Mouse (Mus musculus): Measurements from ENCODE around the gene Fpr3. TPM values are rescaled to one million over a fixed set of nuclear protein-coding genes. Genes with fewer than 3 reads are reported as not detected.

The Fpr3 gene
- polyA plus RNA-seq, 1 experiment from 2014 or later: not detected

- 80% methylated on average over 1 of the region's 1 CpGs for WGBS
These were observed 30.2 kb upstream of the Fpr3 start for GRCm38 (mm10) chr17:17857446-17857845.

GRCm38 (mm10) chr17:17860110-17860509 is 27.5 kb upstream of the Fpr3 start:
- Histone ChIP-seq H3K4me3 (no peak overlapping the region), H3K27ac (no peak overlapping the region), H3K9me3 (no peaks in the 10 kb centered on the region; the same call in 1 of the 2 replicates), H3K27me3 (ENCODE audit: poor library complexity, severe bottlenecking) (no peaks in the 10 kb centered on the region), H3K36me3 (replicated peaks) (no peaks in the 10 kb centered on the region; the same call in 1 of the 2 replicates), H3K4me1 (peaks cover 4% of the 10 kb centered on the region; the same call in 1 of the 2 replicates)
- DNase-seq (ENCODE audit: extremely low spot score, low spot score): no peak
- 85% methylated on average over 3 of the region's 3 CpGs for WGBS

More at GRCm38 (mm10) chr17:17857446-17857845, 30.2 kb upstream of the Fpr3 start:
- no peak overlapping the region for H3K27ac ChIP-seq
- no peak for DNase-seq (ENCODE audit: extremely low spot score, low spot score)
- no peak overlapping the region for H3K4me3 ChIP-seq
- peaks cover 7% of the 10 kb centered on the region; the same call in 1 of the 2 replicates for H3K4me1 ChIP-seq
- H3K9me3 ChIP-seq: no peaks in the 10 kb centered on the region; the same call in 1 of the 2 replicates
- no peaks in the 10 kb centered on the region for H3K27me3 ChIP-seq (ENCODE audit: poor library complexity, severe bottlenecking)
- H3K36me3 ChIP-seq (replicated peaks): no peaks in the 10 kb centered on the region; the same call in 1 of the 2 replicates

GRCm38 (mm10) chr17:17862360-17862759 is 25.3 kb upstream of the Fpr3 start:
- no peak overlapping the region for H3K27ac ChIP-seq
- no peak overlapping the region for H3K4me3 ChIP-seq
- no peaks in the 10 kb centered on the region for H3K4me1 ChIP-seq
- WGBS: 62% methylated on average over 1 of the region's 1 CpGs
- DNase-seq (ENCODE audit: extremely low spot score, low spot score): no peak
- H3K27me3 ChIP-seq (ENCODE audit: poor library complexity, severe bottlenecking): no peaks in the 10 kb centered on the region
- H3K9me3 ChIP-seq: no peaks in the 10 kb centered on the region; the same call in 1 of the 2 replicates
- no peaks in the 10 kb centered on the region; the same call in 1 of the 2 replicates for H3K36me3 ChIP-seq (replicated peaks)

- Histone ChIP-seq H3K4me3 (no peak overlapping the region), H3K27ac (no peak overlapping the region), H3K36me3 (replicated peaks) (no peaks in the 10 kb centered on the region; the same call in 1 of the 2 replicates), H3K4me1 (no peaks in the 10 kb centered on the region), H3K9me3 (no peaks in the 10 kb centered on the region), H3K27me3 (ENCODE audit: poor library complexity, severe bottlenecking) (no peaks in the 10 kb centered on the region)
- WGBS: 59% methylated on average over 2 of the region's 2 CpGs
- no peak for DNase-seq (ENCODE audit: extremely low spot score, low spot score)
These were observed 22.5 kb upstream of the Fpr3 start for GRCm38 (mm10) chr17:17865168-17865567.

- Histone ChIP-seq H3K4me3 (no peak overlapping the region), H3K27me3 (ENCODE audit: poor library complexity, severe bottlenecking) (no peaks in the 10 kb centered on the region), H3K36me3 (replicated peaks) (no peaks in the 10 kb centered on the region; the same call in 1 of the 2 replicates), H3K4me1 (no peaks in the 10 kb centered on the region), H3K27ac (no peak overlapping the region), H3K9me3 (no peaks in the 10 kb centered on the region)
- 92% methylated on average over 11 of the region's 11 CpGs for WGBS
- no peak for DNase-seq (ENCODE audit: extremely low spot score, low spot score)
These were observed 20.7 kb upstream of the Fpr3 start for GRCm38 (mm10) chr17:17866801-17867469.

GRCm38 (mm10) chr17:17870892-17871550 is 16.6 kb upstream of the Fpr3 start:
- Histone ChIP-seq H3K36me3 (replicated peaks) (no peaks in the 10 kb centered on the region; the same call in 1 of the 2 replicates), H3K27me3 (ENCODE audit: poor library complexity, severe bottlenecking) (no peaks in the 10 kb centered on the region), H3K4me1 (no peaks in the 10 kb centered on the region), H3K9me3 (peaks cover 7% of the 10 kb centered on the region; the same call in 1 of the 2 replicates), H3K27ac (no peak overlapping the region), H3K4me3 (no peak overlapping the region)
- whole genome bisulfite sequencing: 84% methylated on average over 2 of the region's 2 CpGs
- DNase-seq (ENCODE audit: extremely low spot score, low spot score): no peak

GRCm38 (mm10) chr17:17871697-17872096 is 16.0 kb upstream of the Fpr3 start:
- no peak for DNase-seq (ENCODE audit: extremely low spot score, low spot score)
- no peak overlapping the region for H3K27ac ChIP-seq
- no peaks in the 10 kb centered on the region for H3K27me3 ChIP-seq (ENCODE audit: poor library complexity, severe bottlenecking)
- H3K4me3 ChIP-seq: no peak overlapping the region
- 90% methylated on average over 2 of the region's 2 CpGs for WGBS
- no peaks in the 10 kb centered on the region for H3K36me3 ChIP-seq (replicated peaks)
- no peaks in the 10 kb centered on the region for H3K4me1 ChIP-seq
- peaks cover 7% of the 10 kb centered on the region; the same call in 1 of the 2 replicates for H3K9me3 ChIP-seq

- Histone ChIP-seq H3K4me3 (no peak overlapping the region), H3K27ac (no peak overlapping the region), H3K36me3 (replicated peaks) (no peaks in the 10 kb centered on the region), H3K9me3 (no peaks in the 10 kb centered on the region), H3K4me1 (no peaks in the 10 kb centered on the region), H3K27me3 (ENCODE audit: poor library complexity, severe bottlenecking) (no peaks in the 10 kb centered on the region)
- DNase-seq (ENCODE audit: extremely low spot score, low spot score): no peak
- WGBS: 82% methylated on average over 1 of the region's 1 CpGs
These were observed 8.3 kb upstream of the Fpr3 start for GRCm38 (mm10) chr17:17879347-17879746.

- H3K9me3 ChIP-seq: no peaks in the 10 kb centered on the region
- H3K27me3 ChIP-seq (ENCODE audit: poor library complexity, severe bottlenecking): no peaks in the 10 kb centered on the region
- no peaks in the 10 kb centered on the region for H3K36me3 ChIP-seq (replicated peaks)
- no peak for DNase-seq (ENCODE audit: extremely low spot score, low spot score)
- no peaks in the 10 kb centered on the region for H3K4me1 ChIP-seq
- 85% methylated on average over 3 of the region's 3 CpGs for WGBS
- H3K27ac ChIP-seq: no peak overlapping the region
- H3K4me3 ChIP-seq: no peak overlapping the region
These were observed 5.0 kb upstream of the Fpr3 start for GRCm38 (mm10) chr17:17882672-17883071.

GRCm38 (mm10) chr17:17883840-17884239 is 3.8 kb upstream of the Fpr3 start, which contains the start of gene Fpr1:
Fpr1 (minus strand) TSS chr17:17883940.
- no peak within 1 kb of the TSS for H3K4me3 ChIP-seq
- H3K36me3 ChIP-seq (replicated peaks): no peaks in the 10 kb centered on the region
- 59% methylated on average over 1 of the region's 1 CpGs for WGBS
- H3K4me1 ChIP-seq: no peaks in the 10 kb centered on the region
- no peak for DNase-seq (ENCODE audit: extremely low spot score, low spot score)
- no peaks in the 10 kb centered on the region for H3K27me3 ChIP-seq (ENCODE audit: poor library complexity, severe bottlenecking)
- no peaks in the 10 kb centered on the region for H3K9me3 ChIP-seq
- H3K27ac ChIP-seq: no peak within 1 kb of the TSS

GRCm38 (mm10) chr17:17889732-17890425 is 2.2 kb downstream of the Fpr3 start:
- no peak overlapping the region for H3K4me3 ChIP-seq
- H3K36me3 ChIP-seq (replicated peaks): no peaks in the 10 kb centered on the region
- no peaks in the 10 kb centered on the region for H3K9me3 ChIP-seq
- H3K4me1 ChIP-seq: no peaks in the 10 kb centered on the region
- no peaks in the 10 kb centered on the region for H3K27me3 ChIP-seq (ENCODE audit: poor library complexity, severe bottlenecking)
- 92% methylated on average over 2 of the region's 2 CpGs for WGBS
- no peak overlapping the region for H3K27ac ChIP-seq
- no peak for DNase-seq (ENCODE audit: extremely low spot score, low spot score)

- Histone ChIP-seq H3K4me3 (no peak overlapping the region), H3K4me1 (no peaks in the 10 kb centered on the region), H3K27me3 (ENCODE audit: poor library complexity, severe bottlenecking) (no peaks in the 10 kb centered on the region), H3K9me3 (no peaks in the 10 kb centered on the region), H3K27ac (no peak overlapping the region), H3K36me3 (replicated peaks) (no peaks in the 10 kb centered on the region)
- no peak for DNase-seq (ENCODE audit: extremely low spot score, low spot score)
- 12% methylated on average over 4 of the region's 4 CpGs for WGBS
These were observed 8.4 kb downstream of the Fpr3 start for GRCm38 (mm10) chr17:17896039-17896438.

Measured in forebrain, embryonic 10.5 days (tissue).